Mouse (Mus musculus) stomach, postnatal 0 days (tissue): ENCODE data around the gene Crisp4.
A peak's percentile ranks its signal among the peaks of the same experiment; 100 is the strongest.

Experiments used
- CTCF ChIP-seq: IDR thresholded peaks from 2 replicates; pipeline ENCODE4 v1.5.1; 2016; ENCODE audit warnings: antibody characterized with exemption, low read depth, mild to moderate bottlenecking, moderate library complexity
- EP300 ChIP-seq: optimal IDR thresholded peaks from 2 replicates; pipeline ENCODE3; 2016; ENCODE audit warnings: antibody characterized with exemption

- TF ChIP-seq CTCF (peak; percentile 78), EP300 (no peak)
Observed at GRCm38 (mm10) chr1:18106720-18107355, 38.9 kb downstream of the Crisp4 start.
